Mouse (Mus musculus) erythroblast, embryonic 14.5 days (primary cell): ENCODE results near the gene Rbm7. TPM values are rescaled to one million over a fixed set of nuclear protein-coding genes. Genes with fewer than 3 reads are reported as not detected.

Source experiments
- H3K27me3 ChIP-seq: 2 replicates; pipeline ENCODE4 v1.6.1; 2012; ENCODE audit warnings: inconsistent platforms; ENCODE audit not compliant: control insufficient read depth
- H3K36me3 ChIP-seq: 2 replicates; pipeline ENCODE4 v1.6.1; 2012; ENCODE audit warnings: mild to moderate bottlenecking, inconsistent platforms; ENCODE audit not compliant: control insufficient read depth
- H3K4me1 ChIP-seq: 2 replicates; pipeline ENCODE4 v1.6.1; 2012; ENCODE audit warnings: inconsistent platforms; ENCODE audit not compliant: control insufficient read depth
- H3K4me3 ChIP-seq: replicated peaks from 2 replicates; pipeline ENCODE3; 2012; ENCODE audit warnings: moderate library complexity, mild to moderate bottlenecking, inconsistent platforms
- H3K9me3 ChIP-seq: 2 replicates; pipeline ENCODE4 v1.6.1; 2012; ENCODE audit warnings: low read length, inconsistent platforms, mixed read lengths; ENCODE audit not compliant: control insufficient read depth
- TAL1 ChIP-seq: IDR thresholded peaks from 3 replicates; pipeline ENCODE4 v1.6.1; 2012; ENCODE audit warnings: low read length, inconsistent platforms, mixed read lengths
- polyA plus RNA-seq: library from polyadenylated mRNA; stranded (reverse); fragments of >175 nt; gene quantifications from 2 replicates; pipeline ENCODE4 v1.2.3, GENCODE M21; 2012

Gene Rbm7
- polyA plus RNA-seq, 1 experiment, result 1.6 TPM

DNA sequence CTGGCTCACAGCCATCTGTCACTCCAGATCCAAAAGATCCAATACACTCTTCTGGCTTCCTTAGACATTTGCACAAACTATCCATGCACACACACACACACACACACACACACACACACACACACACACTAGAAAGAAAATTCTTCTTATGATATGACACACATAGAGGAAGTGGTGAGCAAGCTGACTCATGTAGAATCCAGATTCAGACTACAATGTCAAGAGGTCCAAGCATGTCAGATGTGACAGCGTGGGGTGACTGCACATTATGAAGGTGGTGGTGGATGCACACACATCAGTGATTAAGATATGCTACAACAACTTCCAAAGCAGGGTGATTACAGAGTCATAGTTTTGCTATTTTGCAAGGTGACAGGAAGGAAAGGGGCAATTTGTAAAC, 51.2 kb downstream of the Rbm7 start:
- H3K36me3 ChIP-seq, result no peaks in the 10 kb centered on the region
- no peak overlapping the region for H3K4me3 ChIP-seq
- TF ChIP-seq TAL1, result no peak
- peaks cover 2% of the 10 kb centered on the region; the same call in 1 of the 2 replicates for H3K4me1 ChIP-seq
- H3K9me3 ChIP-seq, result no peaks in the 10 kb centered on the region
- 0 out of 2 replicates have a peak, but pooled peaks cover 3% of the 10 kb centered on the region for H3K27me3 ChIP-seq

Other genes starting within 250 kb of the Rbm7 start
- gene Nxpe2, start 141.8 kb downstream of the Rbm7 start, polyA plus RNA-seq, result 4.8 and 8.0 TPM in 2 replicates
- gene Rexo2, start 14.7 kb downstream of the Rbm7 start, polyA plus RNA-seq, result 5.0 and 8.3 TPM in 2 replicates
- gene Gm5617, start 143 bp upstream of the Rbm7 start, polyA plus RNA-seq, result 7.7 and 11.6 TPM in 2 replicates
- not detected in 2 replicates for gene Nnmt, start 109.9 kb upstream of the Rbm7 start, polyA plus RNA-seq